Mouse (Mus musculus) CH12.LX (cell line): ENCODE data around the gene Unc13a. TPM values are rescaled to one million over a fixed set of nuclear protein-coding genes. Genes with fewer than 3 reads are reported as not detected.

Source experiments
- DNase-seq: peaks from one replicate; pipeline ENCODE4 v3.0.0-alpha.2; 2013; ENCODE audit errors: extremely low read depth
- H3K27ac ChIP-seq: 2 replicates; pipeline ENCODE4 v1.5.1; 2012; ENCODE audit warnings: low read depth, mild to moderate bottlenecking, control low read depth, moderate library complexity; ENCODE audit not compliant: insufficient read depth
- H3K27me3 ChIP-seq: replicated peaks from 2 replicates; pipeline ENCODE3; 2012; ENCODE audit warnings: inconsistent platforms
- H3K36me3 ChIP-seq, 2 experiments: replicated peaks in 1 of 2; 2 replicates each; pipeline versions ENCODE3 to v1.6.1; 2012; ENCODE audit warnings: inconsistent platforms in 1 of 2, low read length in 1 of 2, mild to moderate bottlenecking in 1 of 2, mixed read lengths in 1 of 2, moderate library complexity in 1 of 2; ENCODE audit not compliant: control insufficient read depth in 1 of 2, insufficient read depth in 1 of 2
- H3K4me1 ChIP-seq, 2 experiments: 2 replicates each; pipeline ENCODE4 v1.6.1; 2012; ENCODE audit warnings: inconsistent platforms in 1 of 2, moderate library complexity in 1 of 2; ENCODE audit not compliant: insufficient read depth in 2 of 2, control insufficient read depth in 1 of 2
- H3K4me2 ChIP-seq: 2 replicates; pipeline ENCODE4 v1.6.1; 2012; ENCODE audit warnings: low read depth, mild to moderate bottlenecking, control low read depth; ENCODE audit not compliant: poor library complexity, insufficient read depth, severe bottlenecking
- H3K4me3 ChIP-seq, 3 experiments: fragments of 150-350 bp in 1 of 3; sonication (generic) in 1 of 3; replicated peaks in 1 of 3; 2 replicates each; pipeline versions ENCODE3 to v1.5.1; 2011 to 2012; ENCODE audit warnings: low read depth in 2 of 3, low read length in 2 of 3, mild to moderate bottlenecking in 2 of 3, moderate library complexity in 2 of 3, control low read depth in 1 of 3, improper control_type of control experiment in 1 of 3, inconsistent platforms in 1 of 3, mixed read lengths in 1 of 3; ENCODE audit not compliant: poor library complexity in 1 of 3
- H3K79me2 ChIP-seq: replicated peaks from 2 replicates; pipeline ENCODE4 v1.6.1; 2012; ENCODE audit warnings: mild to moderate bottlenecking, moderate library complexity; ENCODE audit not compliant: control insufficient read depth, poor library complexity, insufficient read depth, severe bottlenecking; ENCODE audit errors: extremely low read depth
- H3K9ac ChIP-seq: 2 replicates; pipeline ENCODE4 v1.6.1; 2012; ENCODE audit warnings: low read depth, mild to moderate bottlenecking, control low read depth, moderate library complexity; ENCODE audit not compliant: insufficient read depth
- H3K9me3 ChIP-seq: replicated peaks from 2 replicates; pipeline ENCODE3; 2012; ENCODE audit warnings: low read length, inconsistent platforms, mixed read lengths
- BHLHE40 ChIP-seq: IDR thresholded peaks from 2 replicates; pipeline ENCODE4 v1.6.1; 2011; ENCODE audit warnings: mild to moderate bottlenecking, low read depth, low read length, improper control_type of control experiment
- CHD1 ChIP-seq: IDR thresholded peaks from 2 replicates; pipeline ENCODE4 v1.6.1; 2012; ENCODE audit warnings: low read depth, low read length, improper control_type of control experiment, inconsistent platforms
- CHD2 ChIP-seq: IDR thresholded peaks from 2 replicates; pipeline ENCODE4 v1.6.1; 2011; ENCODE audit warnings: low read length, improper control_type of control experiment
- E2F4 ChIP-seq: IDR thresholded peaks from 2 replicates; pipeline ENCODE4 v1.6.1; 2011; ENCODE audit warnings: low read depth, low read length, improper control_type of control experiment; ENCODE audit not compliant: insufficient replicate concordance
- ELF1 ChIP-seq: IDR thresholded peaks from 2 replicates; pipeline ENCODE4 v1.6.1; 2014; ENCODE audit warnings: low read depth, mild to moderate bottlenecking, inconsistent platforms, low read length, improper control_type of control experiment
- EP300 ChIP-seq: IDR thresholded peaks from 2 replicates; pipeline ENCODE4 v1.6.1; 2011; ENCODE audit warnings: low read length, improper control_type of control experiment
- ETS1 ChIP-seq: conservative IDR thresholded peaks from 2 replicates; pipeline ENCODE4 v1.6.1; 2012; ENCODE audit warnings: low read depth, mild to moderate bottlenecking, inconsistent platforms, low read length, improper control_type of control experiment, moderate library complexity
- GABPA ChIP-seq: IDR thresholded peaks from 2 replicates; pipeline ENCODE4 v1.6.1; 2012; ENCODE audit warnings: low read depth, low read length, improper control_type of control experiment, inconsistent platforms; ENCODE audit not compliant: insufficient replicate concordance
- HCFC1 ChIP-seq: IDR thresholded peaks from 2 replicates; pipeline ENCODE4 v1.6.1; 2012; ENCODE audit warnings: low read depth, mild to moderate bottlenecking, inconsistent platforms, low read length, improper control_type of control experiment
- IRF4 ChIP-seq: IDR thresholded peaks from 2 replicates; pipeline ENCODE4 v1.6.1; 2014; ENCODE audit warnings: low read depth, mild to moderate bottlenecking, inconsistent platforms, low read length, improper control_type of control experiment
- KAT2A ChIP-seq: IDR thresholded peaks from 2 replicates; pipeline ENCODE4 v1.6.1; 2012; ENCODE audit warnings: low read length, improper control_type of control experiment, inconsistent platforms; ENCODE audit not compliant: insufficient replicate concordance
- MAFK ChIP-seq: IDR thresholded peaks from 2 replicates; pipeline ENCODE4 v1.6.1; 2011; ENCODE audit warnings: low read length, improper control_type of control experiment; ENCODE audit not compliant: insufficient replicate concordance
- MAX ChIP-seq: IDR thresholded peaks from 2 replicates; pipeline ENCODE4 v1.6.1; 2011; ENCODE audit warnings: low read length, improper control_type of control experiment
- MAZ ChIP-seq: IDR thresholded peaks from 2 replicates; pipeline ENCODE4 v1.6.1; 2012; ENCODE audit warnings: low read depth, mild to moderate bottlenecking, inconsistent platforms, low read length, improper control_type of control experiment, moderate library complexity
- MEF2A ChIP-seq: IDR thresholded peaks from 2 replicates; pipeline ENCODE4 v1.6.1; 2014; ENCODE audit warnings: low read depth, mild to moderate bottlenecking, inconsistent platforms, low read length, improper control_type of control experiment, borderline replicate concordance
- MXI1 ChIP-seq: IDR thresholded peaks from 2 replicates; pipeline ENCODE4 v1.6.1; 2011; ENCODE audit warnings: mild to moderate bottlenecking, low read depth, low read length, improper control_type of control experiment
- MYC ChIP-seq: IDR thresholded peaks from 2 replicates; pipeline ENCODE4 v1.6.1; 2011; ENCODE audit warnings: low read depth, mild to moderate bottlenecking, improper control_type of control experiment, low read length
- NELFE ChIP-seq: IDR thresholded peaks from 2 replicates; pipeline ENCODE4 v1.6.1; 2011; ENCODE audit warnings: low read depth, low read length, improper control_type of control experiment
- NRF1 ChIP-seq: IDR thresholded peaks from 2 replicates; pipeline ENCODE4 v1.6.1; 2014; ENCODE audit warnings: low read depth, mild to moderate bottlenecking, inconsistent platforms, low read length, improper control_type of control experiment, moderate library complexity
- POLR2A ChIP-seq: IDR thresholded peaks from 2 replicates; pipeline ENCODE4 v1.6.1; 2011; ENCODE audit warnings: low read depth, mild to moderate bottlenecking, improper control_type of control experiment, low read length
- RCOR1 ChIP-seq: conservative IDR thresholded peaks from 2 replicates; pipeline ENCODE4 v1.6.1; 2012; ENCODE audit warnings: low read depth, mild to moderate bottlenecking, inconsistent platforms, low read length, improper control_type of control experiment
- SIN3A ChIP-seq: IDR thresholded peaks from 2 replicates; pipeline ENCODE4 v1.6.1; 2012; ENCODE audit warnings: low read length, improper control_type of control experiment, inconsistent platforms
- SMC3 ChIP-seq: IDR thresholded peaks from 2 replicates; pipeline ENCODE4 v1.6.1; 2011; ENCODE audit warnings: low read depth, low read length, improper control_type of control experiment
- TBP ChIP-seq: conservative IDR thresholded peaks from 2 replicates; pipeline ENCODE4 v1.6.1; 2011; ENCODE audit warnings: low read depth, low read length, improper control_type of control experiment
- TCF12 ChIP-seq: IDR thresholded peaks from 2 replicates; pipeline ENCODE4 v1.6.1; 2014; ENCODE audit warnings: low read depth, mild to moderate bottlenecking, inconsistent platforms, low read length, improper control_type of control experiment
- UBTF ChIP-seq: IDR thresholded peaks from 2 replicates; pipeline ENCODE4 v1.6.1; 2012; ENCODE audit warnings: low read depth, mild to moderate bottlenecking, inconsistent platforms, low read length, improper control_type of control experiment, moderate library complexity
- USF2 ChIP-seq: conservative IDR thresholded peaks from 2 replicates; pipeline ENCODE4 v1.6.1; 2011; ENCODE audit warnings: low read depth, low read length, improper control_type of control experiment
- ZNF384 ChIP-seq: IDR thresholded peaks from 2 replicates; pipeline ENCODE4 v1.6.1; 2012; ENCODE audit warnings: low read depth, low read length, improper control_type of control experiment, inconsistent platforms
- dilution Hi-C: fragments of 300-500 bp; cut with MboI; formaldehyde crosslinking; loops from 2 replicates; pipeline ENCODE4 v1.14.3; 2020; ENCODE audit warnings: low sequenced_read_pairs; ENCODE audit not compliant: extremely low pct_unique_long_range_greater_than_20kb, extremely low pct_ligation_motif_present
- in situ Hi-C: fragments of 300-500 bp; cut with MboI; formaldehyde crosslinking; loops from 3 replicates; pipeline ENCODE4 v1.14.3; 2019; ENCODE audit warnings: low sequenced_read_pairs, low pct_ligation_motif_present, low pct_unique_long_range_greater_than_20kb, mixed read lengths
- polyA plus RNA-seq: library from polyadenylated mRNA; unstranded; fragments of >175 nt; gene quantifications from 2 replicates; pipeline ENCODE4 v1.2.1, GENCODE M21; 2012; ENCODE audit warnings: low read depth; ENCODE audit not compliant: insufficient read length
- total RNA-seq, 2 experiments: library from RNA; depleted of rRNA; stranded (reverse); fragments of 300-350 nt in 1 of 2; fragments of >200 nt in 1 of 2; gene quantifications; 2 replicates each; pipeline ENCODE4 v1.2.3; 2012 to 2014

Gene Unc13a
- total and polyA plus RNA-seq, 3 experiments, result 0.68 to 2.1 (median 1.0) TPM

GRCm38 (mm10) chr8:71596798-71597197, 74.8 kb downstream of the Unc13a start:
- peaks cover 10 to 49% of the 10 kb centered on the region in 2 experiments for H3K36me3 ChIP-seq
- H3K27me3 ChIP-seq, result no peaks in the 10 kb centered on the region
- H3K27ac ChIP-seq, result peak overlapping the region; percentile 98
- peaks cover 20% of the 10 kb centered on the region for H3K79me2 ChIP-seq
- no peak overlapping the region; the same call in 1 of the 2 replicates for H3K9ac ChIP-seq
- no peaks in the 10 kb centered on the region for H3K9me3 ChIP-seq
- peak; percentile 95 for DNase-seq
- peak overlapping the region in 2 of 3 experiments; percentile 24 to 89 for H3K4me3 ChIP-seq
- dilution Hi-C loops, result no loop called here
- peaks cover 38 to 64% of the 10 kb centered on the region in 2 experiments for H3K4me1 ChIP-seq
- TF ChIP-seq RCOR1, result 0 out of 2 replicates have a peak, but pooled peaks have one; percentile 55
- TF ChIP-seq MYC, result peak; percentile 75
- TF ChIP-seq GABPA, result no peak
- TF ChIP-seq IRF4, result peak; percentile 92
- TF ChIP-seq ZNF384, result peak; percentile 44
- TF ChIP-seq TCF12, result peak; percentile 99
- TF ChIP-seq MAX, result peak; percentile 70
- TF ChIP-seq MXI1, result no peak; the same call in 1 of the 2 replicates
- peak; percentile 32; the same call in 1 of the 2 replicates for TF ChIP-seq HCFC1
- TF ChIP-seq MAFK, result peak; percentile 69; the same call in 1 of the 2 replicates
- peak; percentile 12 for TF ChIP-seq SMC3
- TF ChIP-seq NRF1, result 0 out of 2 replicates have a peak, but pooled peaks have one; percentile 37
- TF ChIP-seq ELF1, result peak; percentile 63; the same call in 1 of the 2 replicates
- TF ChIP-seq CHD1, result no peak
- TF ChIP-seq TBP, result 0 out of 2 replicates have a peak, but pooled peaks have one; percentile 36
- no peak for TF ChIP-seq USF2
- TF ChIP-seq MAZ, result peak; percentile 95
- TF ChIP-seq KAT2A, result peak; percentile 69; the same call in 1 of the 2 replicates
- no peak for TF ChIP-seq NELFE
- peak; percentile 98 for TF ChIP-seq EP300
- peak; percentile 84 for TF ChIP-seq CHD2
- TF ChIP-seq E2F4, result no peak
- TF ChIP-seq POLR2A, result peak; percentile 40; the same call in 1 of the 2 replicates
- peak; percentile 95 for TF ChIP-seq BHLHE40
- peak; percentile 92 for TF ChIP-seq MEF2A
- peak; percentile 98 for TF ChIP-seq ETS1
- peak; percentile 68 for TF ChIP-seq SIN3A
- TF ChIP-seq UBTF, result no peak
- peak overlapping the region; percentile 40 for H3K4me2 ChIP-seq
- in situ Hi-C loops, result no loop called here
